Mouse (Mus musculus): ENCODE measurements at regions not wholly inside any gene's neighbourhood (a gene's known extent, or its start where the extent isn't known, plus 50 kb on each side); places are given as distances from the start of the nearest gene placed in this dataset.

GRCm38 (mm10) chr14:76281867-76282266, 132.9 kb upstream of the Tsc22d1 start:
- TF ChIP-seq POLR2A (IDR thresholded peaks at IDR 0.05; ENCODE audit: low read depth, low read length) (no peak), CTCF (IDR thresholded peaks at IDR 0.05; ENCODE audit: borderline replicate concordance, insufficient read depth, low read length) (no peak)

All from embryonic fibroblast, embryonic 13.5 days (primary cell).